ENCODE assay signal across 14 mouse cellular contexts in genomic region chr7:98960274-98960673, GRCm38 (mm10).
"Had no signal": no experiment of that assay in that cellular context is flagged by ENCODE, and none has a peak within 500 bp of the region (broad histone marks: within the 10 kb centered on the region; RNA-seq: fewer than 3 reads in every experiment).

No protein-coding gene starts in this region.

- DNase-seq: forebrain, postnatal 0 days; gastrocnemius, adult 2 months; gastrocnemius, postnatal 10 days; gastrocnemius, postnatal 25 days; heart, adult 2 months; heart, postnatal 10 days; heart, postnatal 4 days; kidney, adult 18-20 months; kidney, adult 8-10 months; kidney, postnatal 10 days; kidney, postnatal 25 days; kidney, postnatal 4 days; liver; liver, embryonic 13.5 days had no signal
